Mouse (Mus musculus) neutrophil, adult 83 days (primary cell): Measurements from ENCODE around the gene Znrd1. TPM values are rescaled to one million over a fixed set of nuclear protein-coding genes. Genes with fewer than 3 reads are reported as not detected.

ENCODE experiments used
- total RNA-seq, 2 experiments: library from RNA; stranded (reverse); gene quantifications; one replicate each; pipeline ENCODE4 v1.2.4; 2023

Znrd1 gene
- 10 to 100 TPM; 29.7 to 30.7 TPM for total RNA-seq

GRCm38 (mm10) chr17:36957999-36958743 lies at the start of gene Znrd1, which contains the start of gene Znrd1as:
Gene Znrd1, minus strand, starts transcription at chr17:36958559.
Gene Znrd1as, plus strand, starts transcription at chr17:36958592.

GRCm38 (mm10) chr17:37000863-37001262 lies 42.5 kb upstream of the Znrd1 start, which contains the start of gene Zfp57:
Gene Zfp57, plus strand, starts transcription at chr17:37001163.

GRCm38 (mm10) chr17:36989437-36989836 lies 31.1 kb upstream of the Znrd1 start, which contains the start of gene H2-M5:
Gene H2-M5, minus strand, starts transcription at chr17:36989537.

GRCm38 (mm10) chr17:36981221-36981813 lies 23.0 kb upstream of the Znrd1 start, which contains the start of gene 2410137M14Rik:
Gene 2410137M14Rik, minus strand, starts transcription at chr17:36981237.

DNA sequence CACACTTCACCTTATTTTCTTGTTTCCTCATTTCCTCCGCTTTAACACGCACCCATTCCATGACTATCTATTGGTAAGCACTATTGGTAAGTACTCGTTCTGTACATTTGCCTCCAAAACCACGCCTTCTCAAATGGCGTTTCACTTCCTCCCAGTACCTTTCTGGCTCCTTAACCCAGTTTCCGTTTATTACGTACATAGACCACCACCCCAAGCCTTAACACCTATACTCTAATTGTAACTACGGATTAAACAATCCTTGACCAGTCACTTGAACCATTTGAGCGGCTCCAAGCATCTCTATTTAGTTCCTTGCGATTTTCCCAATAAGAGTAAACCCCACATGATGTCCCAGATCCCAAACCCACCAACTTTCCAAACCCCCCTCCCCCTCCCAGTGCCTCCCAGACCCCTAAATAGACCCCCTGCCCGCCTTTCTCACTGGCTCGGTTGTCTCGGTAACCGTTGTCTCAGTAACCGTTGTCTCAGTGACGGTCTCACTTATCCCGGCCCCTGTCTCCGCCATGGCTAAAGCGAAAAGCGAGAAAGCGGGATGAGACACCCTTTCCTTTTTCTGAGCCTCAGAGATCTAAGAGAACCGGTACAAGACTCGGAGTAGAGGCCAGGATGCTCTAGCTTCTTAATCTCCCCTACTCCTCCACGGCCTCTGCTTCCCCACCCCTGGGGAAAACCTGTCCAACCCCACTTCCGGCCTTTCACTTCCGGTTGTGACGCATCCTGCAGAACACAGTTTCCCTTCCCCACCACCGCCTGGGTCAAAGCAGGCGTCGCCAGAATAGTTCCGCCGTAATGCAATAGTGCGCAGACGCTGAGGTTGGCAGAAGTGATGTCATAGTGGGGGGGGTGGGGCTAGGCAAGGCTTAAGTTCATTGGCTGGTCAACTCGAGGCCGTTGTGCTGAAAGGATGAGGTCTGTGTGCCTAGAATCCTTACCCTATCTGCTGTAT lies 7.1 kb downstream of the Znrd1 start, which contains the start of gene Ppp1r11:
Gene Ppp1r11 (minus strand): TSS at position 761 of the 967 bp plus-strand sequence.

GRCm38 (mm10) chr17:36942791-36943471 lies 15.4 kb downstream of the Znrd1 start, which contains the start of gene Rnf39:
Gene Rnf39, plus strand, starts transcription at chr17:36942918.

Other genes starting within 250 kb of the Znrd1 start
- not detected for gene H2-M10.5, start 185.6 kb downstream of the Znrd1 start, total RNA-seq
- not detected for gene H2-M10.6, start 146.4 kb downstream of the Znrd1 start, total RNA-seq
- gene Trim26, start 121.4 kb downstream of the Znrd1 start, total RNA-seq = 10 to 100 TPM; 24.9 to 33.9 TPM
- not detected for gene Trim15, start 91.3 kb downstream of the Znrd1 start, total RNA-seq
- 10 to 100 TPM in 1 of 2 experiments, 1 to 10 TPM in 1; 6.7 to 11.4 TPM for gene Trim10, start 89.0 kb downstream of the Znrd1 start, total RNA-seq
- gene Trim40, start 68.4 kb downstream of the Znrd1 start, total RNA-seq = not detected
- gene Trim31, start 60.4 kb downstream of the Znrd1 start, total RNA-seq = not detected
- not detected for gene Rnf39, start 15.6 kb downstream of the Znrd1 start, total RNA-seq
- gene Ppp1r11, start 6.8 kb downstream of the Znrd1 start, total RNA-seq = 10 to 100 TPM; 36.4 to 42.1 TPM
- gene Znrd1as, start within 50 bp of the Znrd1 start, total RNA-seq = 1 to 10 TPM; 1.6 to 1.9 TPM
- gene 2410137M14Rik, start 22.7 kb upstream of the Znrd1 start, total RNA-seq = not detected
- not detected for gene H2-M5, start 31.0 kb upstream of the Znrd1 start, total RNA-seq
- under 1 TPM in 1 of 2 experiments, not detected in 1; 0.24 TPM for gene Zfp57, start 42.6 kb upstream of the Znrd1 start, total RNA-seq
- not detected for gene Mog, start 64.8 kb upstream of the Znrd1 start, total RNA-seq
- gene Gabbr1, start 87.4 kb upstream of the Znrd1 start, total RNA-seq = 10 to 100 TPM; 87.9 to 96.0 TPM
- under 1 TPM in 1 of 2 experiments, not detected in 1; 0.24 TPM for gene Olfr90, start 129.9 kb upstream of the Znrd1 start, total RNA-seq
- not detected for gene Olfr91, start 139.7 kb upstream of the Znrd1 start, total RNA-seq
- not detected for gene Olfr92, start 161.5 kb upstream of the Znrd1 start, total RNA-seq
- not detected for gene Olfr93, start 202.9 kb upstream of the Znrd1 start, total RNA-seq
- not detected for gene Ubd, start 235.3 kb upstream of the Znrd1 start, total RNA-seq
- gene Olfr94, start 242.4 kb upstream of the Znrd1 start, total RNA-seq = not detected